Mouse (Mus musculus): Measurements from ENCODE around the gene Wdr76. TPM values are rescaled to one million over a fixed set of nuclear protein-coding genes. Genes with fewer than 3 reads are reported as not detected.

Wdr76 gene
- polyA plus RNA-seq, 1 experiment from 2014 or later: 3.4 TPM

DNA sequence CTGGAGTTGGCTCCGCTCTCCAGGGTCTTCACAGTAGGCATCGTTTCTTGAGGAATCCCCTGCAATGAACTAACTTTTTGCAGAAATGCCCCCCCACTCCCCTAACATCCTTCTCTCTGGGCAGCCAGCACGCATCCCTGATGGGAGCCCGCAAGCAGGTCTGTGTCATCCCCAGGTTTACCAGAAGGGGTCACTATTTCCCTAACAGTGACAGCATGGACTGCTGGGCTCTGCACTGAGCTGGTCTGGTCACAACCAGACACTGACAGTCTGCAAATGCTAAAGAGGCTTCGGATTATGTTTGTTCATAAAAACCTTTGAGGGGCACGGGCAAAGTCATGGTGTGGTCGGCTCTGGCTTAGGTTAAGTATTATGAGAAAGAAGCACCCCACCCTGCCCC, 65.3 kb downstream of the Wdr76 start:
- no peak overlapping the region for H3K9ac ChIP-seq (ENCODE audit: low read length)
- H3K36me3 ChIP-seq (ENCODE audit: control insufficient read depth, insufficient read depth, low read length): no peaks in the 10 kb centered on the region
- TF ChIP-seq EP300 (optimal IDR thresholded peaks at IDR 0.05) (no peak), CTCF (IDR thresholded peaks at IDR 0.05; ENCODE audit: low read depth) (peak; percentile 98)
- no peak overlapping the region for H3K27ac ChIP-seq (replicated peaks)
- DNase-seq (ENCODE audit: low spot score) (peak; percentile 80), ATAC-seq (ENCODE audit: low FRiP score, low TSS enrichment) (peak; percentile 83)
- no peaks in the 10 kb centered on the region for H3K27me3 ChIP-seq (ENCODE audit: control insufficient read depth, insufficient read depth, low read length)
- 12% methylated on average over 7 of the region's 7 CpGs for WGBS
- H3K4me1 ChIP-seq (replicated peaks; ENCODE audit: control insufficient read depth, insufficient read depth): no peaks in the 10 kb centered on the region
- H3K4me3 ChIP-seq (ENCODE audit: low read depth, low read length): no peak overlapping the region
- no peak overlapping the region for H3K4me2 ChIP-seq (replicated peaks; ENCODE audit: low read depth)
- H3K9me3 ChIP-seq (ENCODE audit: control insufficient read depth, low read length): no peaks in the 10 kb centered on the region

DNA sequence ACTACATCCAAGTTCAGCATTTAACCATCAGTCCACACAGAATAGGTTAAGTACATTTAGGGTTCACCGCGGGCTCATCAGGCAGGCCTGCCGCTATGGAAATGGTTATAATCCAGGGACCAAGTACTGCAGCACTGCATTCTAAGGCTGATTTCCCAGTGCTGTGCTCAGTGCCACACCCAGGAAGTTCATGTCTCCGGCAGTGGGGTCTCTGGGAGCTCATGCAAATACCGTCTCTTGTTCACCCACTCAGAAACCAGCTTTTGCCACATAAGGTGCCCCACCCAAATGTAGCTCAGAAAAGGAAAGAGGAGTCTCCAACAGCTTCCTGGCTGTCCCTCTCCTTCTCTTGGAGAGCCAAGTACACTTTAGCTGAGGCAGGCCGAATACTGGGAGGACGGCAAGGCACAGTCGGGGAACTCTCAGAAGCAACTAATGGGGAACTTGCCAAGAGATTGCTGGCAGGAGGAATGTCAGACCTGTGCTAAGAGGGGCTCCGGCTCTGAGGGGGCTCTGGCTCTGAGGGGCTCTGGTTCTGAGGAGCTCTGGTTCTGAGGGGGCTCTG, 67.6 kb downstream of the Wdr76 start:
- H3K9ac ChIP-seq (ENCODE audit: low read length): no peak overlapping the region
- ATAC-seq (ENCODE audit: low FRiP score, low TSS enrichment) (no peak), DNase-seq (ENCODE audit: low spot score) (no peak)
- no peaks in the 10 kb centered on the region for H3K9me3 ChIP-seq (ENCODE audit: control insufficient read depth, low read length)
- H3K36me3 ChIP-seq (ENCODE audit: control insufficient read depth, insufficient read depth, low read length): no peaks in the 10 kb centered on the region
- no peak for TF ChIP-seq EP300 (optimal IDR thresholded peaks at IDR 0.05)
- TF ChIP-seq CTCF (IDR thresholded peaks at IDR 0.05; ENCODE audit: low read depth): no peak
- WGBS: 47% methylated on average over 9 of the region's 9 CpGs
- no peaks in the 10 kb centered on the region for H3K4me1 ChIP-seq (replicated peaks; ENCODE audit: control insufficient read depth, insufficient read depth)
- H3K4me2 ChIP-seq (replicated peaks; ENCODE audit: low read depth): no peak overlapping the region
- H3K4me3 ChIP-seq (ENCODE audit: low read depth, low read length): no peak overlapping the region
- no peaks in the 10 kb centered on the region for H3K27me3 ChIP-seq (ENCODE audit: control insufficient read depth, insufficient read depth, low read length)
- no peak overlapping the region for H3K27ac ChIP-seq (replicated peaks)

DNA sequence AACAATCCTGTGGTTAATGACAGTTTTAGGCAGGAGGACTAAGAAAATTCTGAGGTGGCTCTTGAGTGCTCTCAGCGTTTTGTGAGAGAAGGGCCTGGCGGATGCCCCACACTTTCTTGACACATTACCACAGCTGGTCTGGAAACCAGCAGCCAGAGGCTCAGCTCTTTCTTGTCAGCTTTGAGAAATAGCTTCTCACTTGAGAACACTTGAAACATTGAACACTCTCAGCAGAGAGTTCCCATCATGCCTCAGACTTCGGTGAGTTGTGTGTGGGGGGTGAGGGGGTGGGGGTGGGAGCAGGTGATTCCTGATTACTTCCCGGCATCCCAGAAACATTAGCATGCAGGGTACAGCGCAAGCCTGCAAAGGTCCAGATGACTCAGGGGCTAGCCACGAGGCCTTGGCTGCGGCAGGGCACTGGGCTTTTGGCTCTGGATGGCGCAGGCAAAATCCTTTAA, 69.2 kb downstream of the Wdr76 start:
- H3K27ac ChIP-seq (replicated peaks): no peak overlapping the region
- ATAC-seq (ENCODE audit: low FRiP score, low TSS enrichment) (peak; percentile 35; the same call in 1 of the 2 replicates), DNase-seq (ENCODE audit: low spot score) (no peak)
- H3K9me3 ChIP-seq (ENCODE audit: control insufficient read depth, low read length): no peaks in the 10 kb centered on the region
- no peaks in the 10 kb centered on the region for H3K4me1 ChIP-seq (replicated peaks; ENCODE audit: control insufficient read depth, insufficient read depth)
- H3K4me2 ChIP-seq (replicated peaks; ENCODE audit: low read depth): no peak overlapping the region
- no peak overlapping the region for H3K4me3 ChIP-seq (ENCODE audit: low read depth, low read length)
- no peaks in the 10 kb centered on the region for H3K27me3 ChIP-seq (ENCODE audit: control insufficient read depth, insufficient read depth, low read length)
- no peak for TF ChIP-seq CTCF (IDR thresholded peaks at IDR 0.05; ENCODE audit: low read depth)
- TF ChIP-seq EP300 (optimal IDR thresholded peaks at IDR 0.05): no peak
- WGBS: 50% methylated on average over 8 of the region's 8 CpGs
- H3K36me3 ChIP-seq (ENCODE audit: control insufficient read depth, insufficient read depth, low read length): no peaks in the 10 kb centered on the region
- H3K9ac ChIP-seq (ENCODE audit: low read length): no peak overlapping the region

DNA sequence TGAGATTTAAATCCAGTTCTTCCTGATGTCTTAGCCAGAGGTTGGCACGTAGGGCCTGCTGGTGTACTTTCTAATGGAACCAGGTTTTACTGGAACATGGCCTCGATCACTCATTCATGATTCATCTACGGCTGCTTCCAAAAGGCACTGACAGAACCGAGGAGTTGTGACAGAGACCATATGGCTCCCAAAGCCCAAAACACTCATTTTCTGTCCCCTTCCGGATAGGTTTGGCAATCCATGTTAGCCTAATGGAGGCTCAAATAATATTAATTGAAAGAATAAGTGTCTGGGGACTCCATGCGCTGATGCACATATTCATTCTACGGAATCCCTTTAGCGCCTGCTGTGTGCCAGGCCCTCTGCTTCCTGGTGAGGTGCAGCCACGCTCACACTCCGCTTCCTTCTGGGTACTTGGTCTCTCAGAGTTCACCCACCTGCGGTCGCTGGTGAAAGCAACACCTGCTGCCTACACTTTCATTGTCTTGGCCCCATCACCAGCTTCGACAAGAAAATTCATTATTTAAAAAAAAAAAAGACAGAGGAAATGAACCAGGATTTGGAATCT, 76.4 kb downstream of the Wdr76 start:
- no peak overlapping the region for H3K27ac ChIP-seq (replicated peaks)
- WGBS: 68% methylated on average over 13 of the region's 13 CpGs
- no peak for DNase-seq (ENCODE audit: low spot score)

DNA sequence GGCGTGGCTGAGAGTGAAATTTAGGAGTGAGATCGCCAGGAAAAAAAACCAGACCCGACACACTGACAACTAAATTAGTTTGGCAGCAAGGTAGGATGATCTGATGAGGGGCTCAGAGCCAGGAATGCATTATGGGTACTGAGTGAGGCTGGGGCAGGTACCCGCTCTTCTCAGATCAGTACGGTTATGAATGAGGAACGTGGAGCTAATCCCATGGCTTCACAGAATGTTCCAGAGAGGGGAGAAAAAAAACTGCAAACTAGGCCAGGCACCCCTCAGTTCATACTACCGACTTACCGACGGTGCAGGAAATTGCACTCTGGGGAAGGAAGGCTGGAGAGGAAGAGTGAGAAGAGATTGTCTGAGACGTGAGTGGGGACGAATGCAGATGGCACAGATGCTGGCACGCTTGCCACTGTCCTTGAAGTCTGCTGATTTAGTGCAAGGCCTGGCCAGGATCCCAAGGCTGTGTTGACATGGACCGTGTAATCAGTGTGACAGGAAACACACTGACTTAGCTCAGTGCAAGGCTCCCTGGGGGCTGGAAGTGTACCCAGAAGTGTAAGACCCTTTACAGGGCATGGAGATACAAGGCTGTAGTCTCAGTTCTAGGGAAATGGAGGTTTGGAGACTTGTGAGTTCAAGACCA, 77.1 kb downstream of the Wdr76 start:
- no peak for DNase-seq (ENCODE audit: low spot score)
- no peak for ATAC-seq (ENCODE audit: low FRiP score, low TSS enrichment)
- H3K36me3 ChIP-seq (ENCODE audit: control insufficient read depth, insufficient read depth, low read length): no peaks in the 10 kb centered on the region
- H3K4me2 ChIP-seq (replicated peaks; ENCODE audit: low read depth): no peak overlapping the region
- no peaks in the 10 kb centered on the region for H3K4me1 ChIP-seq (replicated peaks; ENCODE audit: control insufficient read depth, insufficient read depth)
- H3K27ac ChIP-seq (replicated peaks): no peak overlapping the region
- H3K9me3 ChIP-seq (ENCODE audit: control insufficient read depth, low read length): no peaks in the 10 kb centered on the region
- 54% methylated on average over 13 of the region's 13 CpGs for WGBS
- H3K9ac ChIP-seq (ENCODE audit: low read length): no peak overlapping the region
- no peak overlapping the region for H3K4me3 ChIP-seq (ENCODE audit: low read depth, low read length)
- no peak for TF ChIP-seq EP300 (optimal IDR thresholded peaks at IDR 0.05)
- no peak for TF ChIP-seq CTCF (IDR thresholded peaks at IDR 0.05; ENCODE audit: low read depth)
- no peaks in the 10 kb centered on the region for H3K27me3 ChIP-seq (ENCODE audit: control insufficient read depth, insufficient read depth, low read length)

More for the DNA sequence above, 76.4 kb downstream of the Wdr76 start:
- H3K36me3 ChIP-seq (ENCODE audit: control insufficient read depth, insufficient read depth, low read length): no peaks in the 10 kb centered on the region
- no peaks in the 10 kb centered on the region for H3K27me3 ChIP-seq (ENCODE audit: control insufficient read depth, insufficient read depth, low read length)
- no peak overlapping the region for H3K4me3 ChIP-seq (ENCODE audit: low read depth, low read length)
- H3K4me1 ChIP-seq (replicated peaks; ENCODE audit: control insufficient read depth, insufficient read depth): no peaks in the 10 kb centered on the region
- no peaks in the 10 kb centered on the region for H3K9me3 ChIP-seq (ENCODE audit: control insufficient read depth, low read length)
- no peak overlapping the region for H3K9ac ChIP-seq (ENCODE audit: low read length)
- ATAC-seq (ENCODE audit: low FRiP score, low TSS enrichment): no peak
- no peak overlapping the region for H3K4me2 ChIP-seq (replicated peaks; ENCODE audit: low read depth)
- TF ChIP-seq EP300 (optimal IDR thresholded peaks at IDR 0.05): no peak
- no peak for TF ChIP-seq CTCF (IDR thresholded peaks at IDR 0.05; ENCODE audit: low read depth)

DNA sequence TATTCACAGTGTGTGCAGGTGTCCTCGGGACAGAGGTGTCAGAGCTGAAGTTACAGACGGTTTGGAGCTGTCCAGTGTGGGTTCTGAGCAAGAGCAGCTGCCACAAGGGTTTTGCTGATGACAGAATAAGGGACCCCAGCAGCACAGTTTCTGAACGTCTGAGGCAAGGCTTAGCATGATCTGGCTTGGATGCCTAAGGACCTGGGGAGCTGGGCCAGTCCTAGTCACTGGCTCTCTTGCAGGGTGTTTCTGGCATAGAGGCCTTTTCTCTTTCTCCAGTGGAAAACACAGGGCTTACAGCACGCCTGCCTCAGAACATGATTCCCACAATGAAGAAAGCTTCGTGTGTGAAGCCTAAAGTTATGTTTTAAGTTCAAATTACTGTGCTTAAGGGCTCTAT, 78.2 kb downstream of the Wdr76 start:
- H3K27me3 ChIP-seq (ENCODE audit: control insufficient read depth, insufficient read depth, low read length): no peaks in the 10 kb centered on the region
- H3K36me3 ChIP-seq (ENCODE audit: control insufficient read depth, insufficient read depth, low read length): no peaks in the 10 kb centered on the region
- no peak overlapping the region for H3K4me2 ChIP-seq (replicated peaks; ENCODE audit: low read depth)
- TF ChIP-seq CTCF (IDR thresholded peaks at IDR 0.05; ENCODE audit: low read depth) (no peak), EP300 (optimal IDR thresholded peaks at IDR 0.05) (no peak)
- WGBS: 60% methylated on average over 5 of the region's 5 CpGs
- DNase-seq (ENCODE audit: low spot score) (no peak), ATAC-seq (ENCODE audit: low FRiP score, low TSS enrichment) (no peak)
- no peak overlapping the region for H3K9ac ChIP-seq (ENCODE audit: low read length)
- no peak overlapping the region for H3K27ac ChIP-seq (replicated peaks)
- H3K9me3 ChIP-seq (ENCODE audit: control insufficient read depth, low read length): no peaks in the 10 kb centered on the region
- no peak overlapping the region for H3K4me3 ChIP-seq (ENCODE audit: low read depth, low read length)
- H3K4me1 ChIP-seq (replicated peaks; ENCODE audit: control insufficient read depth, insufficient read depth): no peaks in the 10 kb centered on the region

Data from stomach, postnatal 0 days (tissue).